Mouse (Mus musculus) neural tube, embryonic 14.5 days (tissue): ENCODE results near the gene Arid5b. TPM values are rescaled to one million over a fixed set of nuclear protein-coding genes. Genes with fewer than 3 reads are reported as not detected.

Experiments used
- ATAC-seq: fragments of 200-750 bp; cut with Nextera tagmentation; 2 replicates; pipeline ENCODE4 v1.8.0; 2017; ENCODE audit warnings: low read depth, mild to moderate bottlenecking, moderate TSS enrichment, moderate library complexity
- H3K27ac ChIP-seq: fragments of 300-500 bp; sonication (generic); 2 replicates; pipeline ENCODE4 v1.5.1; 2014; ENCODE audit warnings: low read depth, mild to moderate bottlenecking, control low read depth, low read length, moderate library complexity, mixed read lengths
- H3K27me3 ChIP-seq: fragments of 300-500 bp; sonication (generic); 2 replicates; pipeline ENCODE4 v1.6.1; 2014; ENCODE audit warnings: low read length; ENCODE audit not compliant: control insufficient read depth, insufficient read depth
- H3K36me3 ChIP-seq: fragments of 300-500 bp; sonication (generic); 2 replicates; pipeline ENCODE4 v1.6.1; 2014; ENCODE audit warnings: low read length, mixed read lengths; ENCODE audit not compliant: control insufficient read depth, insufficient read depth
- H3K4me1 ChIP-seq: fragments of 300-500 bp; sonication (generic); 2 replicates; pipeline ENCODE4 v1.6.1; 2014; ENCODE audit warnings: low read length; ENCODE audit not compliant: control insufficient read depth, insufficient read depth
- H3K4me2 ChIP-seq: fragments of 300-500 bp; sonication (generic); 2 replicates; pipeline ENCODE4 v1.6.1; 2014; ENCODE audit warnings: mild to moderate bottlenecking, low read depth, low read length, control low read depth
- H3K4me3 ChIP-seq: fragments of 300-500 bp; sonication (generic); 2 replicates; pipeline ENCODE4 v1.5.1; 2014; ENCODE audit warnings: low read depth, low read length, control low read depth, mixed read lengths
- H3K9ac ChIP-seq: fragments of 300-500 bp; sonication (generic); replicated peaks from 2 replicates; pipeline ENCODE4 v1.6.1; 2014; ENCODE audit warnings: low read depth, mild to moderate bottlenecking, control low read depth, low read length, mixed read lengths
- H3K9me3 ChIP-seq: fragments of 300-500 bp; sonication (generic); 2 replicates; pipeline ENCODE4 v1.6.1; 2016; ENCODE audit warnings: low read length; ENCODE audit not compliant: control insufficient read depth
- WGBS: fragments of 180-500 bp; shearing (Covaris S2); extraction: QIAGEN DNeasy Blood & Tissue Kit; methylation state at CpG from one replicate; pipeline ENCODE4 v1.1.7; 2014; 5-methylcytosine and 5-hydroxymethylcytosine counted together
- polyA plus RNA-seq: library from polyadenylated mRNA; unstranded; fragments of >200 nt; fragmentation: Nextera tagmentation; extraction: Ambion mirVana; gene quantifications from 2 replicates; pipeline ENCODE4 v1.2.1, GENCODE M21; 2014

Gene Arid5b
- polyA plus RNA-seq, 1 experiment from 2014 or later = 26.2 TPM

DNA sequence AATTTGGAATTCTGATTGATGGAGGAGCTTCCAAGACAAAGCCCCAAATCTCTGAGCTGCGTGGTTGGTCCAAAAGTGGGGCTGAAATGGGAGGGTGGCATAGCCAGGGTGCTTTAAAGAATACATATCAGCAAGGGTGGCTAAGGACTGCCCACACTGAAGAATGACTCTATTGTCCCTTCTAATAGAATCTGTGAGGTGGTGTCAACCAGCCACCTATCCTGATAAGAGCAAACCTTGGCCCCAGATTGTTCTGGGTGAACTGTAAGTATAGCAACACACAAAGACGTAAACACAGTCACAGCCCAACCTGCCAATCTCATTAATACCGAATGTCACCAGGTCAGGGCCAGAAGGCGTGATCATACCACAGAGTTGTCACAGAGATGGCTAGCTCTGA lies 111.4 kb downstream of the Arid5b start:
- ATAC-seq = no peak
- H3K4me2 ChIP-seq = no peak overlapping the region
- no peak overlapping the region for H3K27ac ChIP-seq
- no peaks in the 10 kb centered on the region for H3K36me3 ChIP-seq
- H3K9me3 ChIP-seq = no peaks in the 10 kb centered on the region
- 55% methylated on average over 4 of the region's 4 CpGs for WGBS
- no peaks in the 10 kb centered on the region for H3K27me3 ChIP-seq
- H3K4me3 ChIP-seq = no peak overlapping the region
- H3K9ac ChIP-seq = no peak overlapping the region
- H3K4me1 ChIP-seq = no peaks in the 10 kb centered on the region

DNA sequence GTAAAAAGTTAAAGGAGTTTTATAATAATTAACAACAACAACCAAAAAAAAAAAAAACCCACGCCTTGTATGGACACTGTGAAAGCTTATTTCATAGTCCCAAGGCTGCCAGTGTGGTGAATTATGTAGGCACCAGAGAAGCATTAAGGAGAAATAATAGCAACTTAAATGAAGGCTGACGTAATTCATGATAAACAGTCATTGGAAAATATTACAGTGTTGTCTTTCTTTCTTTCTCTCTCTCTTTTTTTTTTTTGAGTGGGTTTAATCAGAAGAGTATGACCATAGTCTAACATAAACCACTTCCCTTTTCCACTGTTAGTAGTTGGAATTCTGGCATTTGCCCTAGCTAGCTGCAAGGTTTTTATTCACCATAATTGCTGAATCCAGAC lies 111.8 kb downstream of the Arid5b start:
- H3K4me2 ChIP-seq = no peak overlapping the region
- no peaks in the 10 kb centered on the region for H3K27me3 ChIP-seq
- H3K4me1 ChIP-seq = no peaks in the 10 kb centered on the region
- no peak overlapping the region for H3K9ac ChIP-seq
- ATAC-seq = no peak
- no peaks in the 10 kb centered on the region for H3K9me3 ChIP-seq
- H3K27ac ChIP-seq = no peak overlapping the region
- no peak overlapping the region for H3K4me3 ChIP-seq
- no peaks in the 10 kb centered on the region for H3K36me3 ChIP-seq
- WGBS = 50% methylated on average over 2 of the region's 2 CpGs

DNA sequence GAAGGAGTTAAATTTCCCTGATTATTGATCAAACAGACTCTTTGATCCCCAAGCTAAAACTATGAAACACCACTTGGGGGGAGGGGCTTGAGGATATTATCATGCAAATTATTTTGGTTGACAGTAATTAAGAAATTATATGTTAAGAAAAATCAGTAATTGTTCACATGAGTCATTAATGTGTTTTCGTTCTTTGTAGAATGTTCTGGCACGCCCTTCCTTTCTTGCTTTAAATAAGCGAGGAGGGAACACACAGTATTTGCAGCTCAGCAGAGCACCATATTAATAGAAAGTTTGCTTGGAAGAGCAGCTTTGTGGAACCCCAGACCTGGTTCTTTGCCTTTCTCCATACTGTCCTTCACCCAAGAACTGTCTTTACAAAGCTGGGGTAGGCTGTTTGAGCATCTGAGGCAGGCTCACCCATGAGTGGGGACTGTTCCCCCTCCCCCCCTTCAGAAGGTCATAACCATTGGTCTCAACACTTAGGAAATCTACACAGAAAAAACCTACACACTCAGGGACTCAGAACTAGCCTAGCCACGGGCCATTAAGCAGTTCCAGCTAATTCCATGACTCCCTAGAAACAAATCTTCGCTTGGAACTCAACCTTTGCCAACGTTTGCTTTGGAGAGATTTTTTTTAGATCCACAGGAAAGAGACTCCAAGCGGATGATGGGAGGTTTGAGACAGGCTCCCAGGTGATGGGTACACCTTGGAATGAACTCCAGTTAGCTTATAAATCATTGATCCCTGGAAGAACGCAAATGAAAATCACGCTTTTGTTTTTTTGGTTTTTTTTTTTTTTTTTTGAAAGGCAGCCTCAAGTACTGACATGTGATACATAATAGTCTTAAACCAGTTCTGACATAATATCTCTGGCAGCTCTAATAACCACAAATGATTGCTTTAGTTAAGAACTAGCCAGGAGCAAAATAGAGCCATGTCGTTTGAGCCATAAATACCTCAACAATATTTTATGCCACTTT lies 112.5 kb downstream of the Arid5b start:
- H3K4me1 ChIP-seq = no peaks in the 10 kb centered on the region
- no peak overlapping the region for H3K4me2 ChIP-seq
- WGBS = 54% methylated on average over 10 of the region's 10 CpGs
- no peaks in the 10 kb centered on the region for H3K9me3 ChIP-seq
- H3K27ac ChIP-seq = no peak overlapping the region
- no peak overlapping the region for H3K4me3 ChIP-seq
- no peak for ATAC-seq
- H3K27me3 ChIP-seq = no peaks in the 10 kb centered on the region
- no peak overlapping the region for H3K9ac ChIP-seq
- H3K36me3 ChIP-seq = no peaks in the 10 kb centered on the region

DNA sequence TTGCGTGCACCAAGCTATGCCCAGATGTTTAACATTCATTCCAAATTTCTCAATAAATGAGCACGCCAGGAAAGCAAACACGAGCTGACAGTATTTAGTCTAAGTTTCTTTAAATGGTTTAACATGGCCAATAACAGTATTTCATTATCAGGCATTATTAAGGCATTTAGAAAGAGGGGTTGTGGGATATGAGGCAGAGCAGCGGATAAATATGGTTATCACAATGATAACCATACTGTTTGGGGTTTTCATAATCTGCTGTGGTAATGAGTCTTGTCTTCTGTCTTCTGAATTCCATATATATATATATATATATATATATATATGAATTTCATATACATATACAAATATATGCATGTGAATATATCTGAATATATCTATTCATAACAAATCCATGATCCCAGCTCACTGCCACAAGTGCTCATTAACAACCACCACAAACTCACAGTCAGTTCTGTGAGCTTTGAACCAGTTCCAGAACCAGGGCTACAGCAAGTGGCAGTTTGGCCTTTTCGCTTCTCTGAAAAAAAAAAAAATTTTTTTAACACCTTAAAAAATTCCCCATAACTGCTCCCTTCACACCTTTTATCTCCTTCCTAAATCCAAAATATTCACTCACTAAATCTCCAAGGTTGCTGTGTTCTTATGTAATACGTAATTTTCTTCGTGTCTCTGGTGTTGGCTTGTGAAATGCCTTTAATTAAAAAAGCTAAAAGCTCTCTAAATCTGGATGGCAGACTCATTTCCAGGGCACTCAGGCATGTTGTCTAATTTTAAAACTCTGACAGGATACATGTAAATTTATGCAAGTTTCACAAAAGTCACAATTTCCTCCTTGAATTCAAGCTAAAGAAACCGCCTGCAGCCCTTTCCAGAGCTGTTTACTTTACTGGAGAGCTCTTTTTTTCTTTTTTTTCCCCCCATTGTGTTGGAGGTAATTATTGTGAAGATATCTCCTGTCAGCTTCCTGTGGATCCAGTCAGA lies 113.5 kb downstream of the Arid5b start:
- WGBS = 70% methylated on average over 8 of the region's 8 CpGs
- Histone ChIP-seq H3K27ac (no peak overlapping the region), H3K9me3 (no peaks in the 10 kb centered on the region), H3K9ac (no peak overlapping the region), H3K4me2 (no peak overlapping the region), H3K27me3 (no peaks in the 10 kb centered on the region), H3K36me3 (no peaks in the 10 kb centered on the region), H3K4me3 (no peak overlapping the region), H3K4me1 (no peaks in the 10 kb centered on the region)
- ATAC-seq = no peak

DNA sequence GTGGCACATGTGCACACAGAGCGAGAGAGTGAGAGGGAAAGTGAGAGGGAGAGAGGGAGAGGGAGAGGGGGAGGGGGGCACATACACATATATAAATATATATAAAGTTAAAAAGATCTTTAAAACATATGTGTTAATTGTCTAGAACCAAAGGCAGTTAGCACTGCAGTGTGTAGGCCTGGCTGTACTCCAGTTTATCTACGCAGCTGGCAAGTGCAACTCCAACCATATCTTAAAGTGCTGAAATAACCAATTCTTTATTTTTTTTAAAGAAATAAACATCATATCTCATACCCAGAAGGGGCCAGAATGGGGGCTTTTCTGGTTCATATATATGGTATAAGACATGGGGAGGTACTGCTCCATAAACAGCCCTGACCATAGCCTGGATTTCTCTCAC lies 114.4 kb downstream of the Arid5b start:
- WGBS = 98% methylated on average over 2 of the region's 2 CpGs
- H3K9me3 ChIP-seq = no peaks in the 10 kb centered on the region
- ATAC-seq = no peak
- no peak overlapping the region for H3K27ac ChIP-seq
- H3K27me3 ChIP-seq = no peaks in the 10 kb centered on the region
- no peaks in the 10 kb centered on the region for H3K36me3 ChIP-seq
- H3K4me3 ChIP-seq = no peak overlapping the region
- H3K4me1 ChIP-seq = no peaks in the 10 kb centered on the region
- no peak overlapping the region for H3K4me2 ChIP-seq
- no peak overlapping the region for H3K9ac ChIP-seq

DNA sequence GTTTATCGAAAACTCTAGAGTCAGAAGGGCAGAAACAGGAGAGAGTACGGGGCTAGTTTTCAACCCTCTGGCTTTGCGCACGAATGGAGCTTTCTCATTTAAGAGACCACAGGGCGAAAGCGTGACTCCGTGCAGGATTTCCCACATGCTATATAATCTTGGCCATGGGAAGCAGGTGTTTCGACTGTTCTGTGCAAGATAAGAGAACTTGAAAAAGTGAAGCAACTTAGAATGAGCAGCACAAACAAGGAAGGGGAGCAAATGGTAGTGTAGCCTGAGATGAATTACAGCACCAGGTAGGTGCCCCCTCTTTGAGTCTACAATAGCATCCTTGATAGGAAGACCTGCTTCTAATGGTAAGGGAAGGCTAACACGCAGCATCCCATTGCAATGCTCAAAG lies 118.8 kb downstream of the Arid5b start:
- no peaks in the 10 kb centered on the region for H3K4me1 ChIP-seq
- 95% methylated on average over 9 of the region's 9 CpGs for WGBS
- H3K9me3 ChIP-seq = no peaks in the 10 kb centered on the region
- H3K27ac ChIP-seq = no peak overlapping the region
- no peak overlapping the region for H3K4me2 ChIP-seq
- H3K27me3 ChIP-seq = no peaks in the 10 kb centered on the region
- H3K4me3 ChIP-seq = no peak overlapping the region
- no peaks in the 10 kb centered on the region for H3K36me3 ChIP-seq
- no peak overlapping the region for H3K9ac ChIP-seq
- ATAC-seq = no peak

DNA sequence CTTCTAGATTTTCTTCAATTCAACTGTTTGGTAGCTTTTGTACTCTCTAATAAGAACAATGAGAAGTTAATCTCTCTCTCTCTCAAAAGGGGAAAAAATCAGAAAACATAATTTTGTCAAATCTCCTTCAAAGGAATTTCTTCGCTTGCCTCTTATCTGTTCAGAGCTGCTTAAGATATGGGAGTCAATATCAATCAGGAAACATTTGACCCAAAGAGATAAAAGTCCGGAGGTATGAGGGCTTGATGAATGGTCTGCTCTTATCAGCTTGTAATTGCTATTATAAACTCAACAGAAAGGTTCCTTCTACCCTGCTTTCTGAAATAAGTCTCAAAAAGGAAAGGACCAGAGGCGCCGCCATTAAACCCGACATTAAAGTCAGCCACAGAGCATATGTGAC lies 120.0 kb downstream of the Arid5b start:
- H3K27me3 ChIP-seq = no peaks in the 10 kb centered on the region
- no peaks in the 10 kb centered on the region for H3K36me3 ChIP-seq
- no peaks in the 10 kb centered on the region for H3K9me3 ChIP-seq
- 93% methylated on average over 5 of the region's 5 CpGs for WGBS
- no peak overlapping the region for H3K27ac ChIP-seq
- H3K9ac ChIP-seq = no peak overlapping the region
- H3K4me2 ChIP-seq = no peak overlapping the region
- ATAC-seq = no peak
- no peak overlapping the region for H3K4me3 ChIP-seq
- peaks cover 4% of the 10 kb centered on the region; the same call in 1 of the 2 replicates for H3K4me1 ChIP-seq

DNA sequence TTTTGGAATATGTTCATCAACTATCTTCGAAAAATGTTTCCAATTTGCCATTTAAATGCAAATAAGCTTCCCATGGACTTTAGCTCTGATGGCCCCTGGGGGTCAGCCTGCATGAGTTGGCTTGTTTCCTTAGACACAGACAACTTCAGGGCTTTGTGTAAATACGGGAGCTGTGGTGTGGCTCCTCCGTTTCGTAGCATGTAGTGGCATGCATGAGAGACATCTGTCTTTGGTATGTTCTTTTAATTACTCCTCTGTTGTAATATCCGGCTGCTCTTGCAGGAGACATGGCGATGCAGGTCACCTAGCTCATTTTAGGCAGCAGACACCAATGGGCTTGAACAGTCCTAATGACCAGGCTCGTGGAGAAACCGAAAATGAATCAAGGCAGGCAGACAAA lies 121.0 kb downstream of the Arid5b start:
- 53% methylated on average over 8 of the region's 8 CpGs for WGBS
- no peaks in the 10 kb centered on the region for H3K27me3 ChIP-seq
- no peak for ATAC-seq
- H3K4me3 ChIP-seq = no peak overlapping the region
- H3K27ac ChIP-seq = no peak overlapping the region
- no peaks in the 10 kb centered on the region for H3K9me3 ChIP-seq
- H3K36me3 ChIP-seq = no peaks in the 10 kb centered on the region
- H3K9ac ChIP-seq = no peak overlapping the region
- H3K4me1 ChIP-seq = peaks cover 8% of the 10 kb centered on the region; the same call in 1 of the 2 replicates
- no peak overlapping the region for H3K4me2 ChIP-seq
